Mouse (Mus musculus) C2C12 (cell line): Measurements from ENCODE around the gene Il1rapl2.

ENCODE experiments used
- CEBPB ChIP-seq: IDR thresholded peaks from one replicate; pipeline ENCODE4 v1.6.1; 2011; ENCODE audit warnings: low read depth, mild to moderate bottlenecking, control low read depth, moderate library complexity
- CTCF ChIP-seq: IDR thresholded peaks from one replicate; pipeline ENCODE4 v1.5.1; 2011; ENCODE audit not compliant: control insufficient read depth, insufficient read depth, insufficient read length
- FOSL1 ChIP-seq: IDR thresholded peaks from one replicate; pipeline ENCODE4 v1.8.0; 2011; ENCODE audit warnings: mild to moderate bottlenecking, low read length; ENCODE audit not compliant: poor library complexity, insufficient read depth, severe bottlenecking
- MAX ChIP-seq: IDR thresholded peaks from one replicate; pipeline ENCODE4 v1.6.1; 2011; ENCODE audit warnings: mild to moderate bottlenecking, control low read depth
- MYOD1 ChIP-seq: IDR thresholded peaks from one replicate; pipeline ENCODE4 v1.6.1; 2011; ENCODE audit warnings: low read depth; ENCODE audit not compliant: control insufficient read depth, insufficient read length
- MYOG ChIP-seq: IDR thresholded peaks from one replicate; pipeline ENCODE4 v1.6.1; 2011; ENCODE audit not compliant: control insufficient read depth, insufficient read length; ENCODE audit errors: extremely low read depth
- USF1 ChIP-seq: IDR thresholded peaks from one replicate; pipeline ENCODE4 v1.6.1; 2011; ENCODE audit warnings: low read depth, mild to moderate bottlenecking, control low read depth, moderate library complexity

GRCm38 (mm10) chrX:138209480-138209879 is 639.1 kb downstream of the Il1rapl2 start, which contains the start of gene Tex13a:
- no peak for TF ChIP-seq MYOD1
- no peak for TF ChIP-seq CTCF
- no peak for TF ChIP-seq MYOG
- TF ChIP-seq USF1: no peak
- no peak for TF ChIP-seq MAX
- no peak for TF ChIP-seq FOSL1
- TF ChIP-seq CEBPB: no peak
